Mouse (Mus musculus) cerebellum, adult 9-11 months (tissue): ENCODE results near the gene Bst2.
"Not testable (repeated sequence)": the region's sequence is repeated elsewhere in the genome, so short reads cannot be mapped to it uniquely, and the experiment has no call there.

Source experiments
- DNase-seq: peaks from one replicate; pipeline ENCODE4 v3.0.0; 2022

Gene Bst2

DNA sequence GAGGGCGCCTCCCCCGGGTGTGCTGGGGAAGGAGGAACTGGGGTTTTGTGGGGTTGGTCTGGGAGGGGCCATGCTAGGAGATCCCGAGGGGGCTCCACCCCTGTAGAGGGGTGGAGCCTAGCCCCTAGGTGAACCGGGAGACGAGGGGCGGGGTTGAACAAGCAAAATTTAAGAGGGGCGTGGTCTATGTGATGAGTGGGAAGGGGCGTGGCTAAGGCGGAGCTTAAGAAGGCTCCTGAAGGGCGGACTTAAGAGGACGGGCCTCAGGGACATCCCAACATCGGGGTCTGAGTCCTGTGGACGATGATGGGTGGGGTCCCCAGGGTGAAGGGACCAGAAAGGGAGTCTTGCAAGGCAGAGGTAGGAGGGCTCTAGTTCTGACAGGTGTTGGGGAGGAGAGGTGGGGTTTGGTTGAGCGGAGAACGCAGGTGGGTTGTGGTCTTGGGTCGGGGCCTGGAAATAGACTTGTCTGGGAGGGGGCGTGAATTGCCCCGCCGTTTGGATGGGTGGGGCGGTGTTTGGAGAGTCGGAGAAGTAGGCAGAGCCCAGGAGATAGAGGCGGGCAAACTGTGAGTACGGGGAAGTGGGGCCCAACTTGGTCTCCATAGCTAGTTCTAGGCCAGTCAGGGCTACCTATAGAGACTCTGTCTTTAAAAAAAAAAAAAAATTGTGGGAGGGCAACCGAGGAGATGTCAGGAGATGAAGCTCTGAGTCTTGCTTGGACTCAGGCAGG lies 21.9 kb upstream of the Bst2 start:
- peak; percentile 38 for DNase-seq

DNA sequence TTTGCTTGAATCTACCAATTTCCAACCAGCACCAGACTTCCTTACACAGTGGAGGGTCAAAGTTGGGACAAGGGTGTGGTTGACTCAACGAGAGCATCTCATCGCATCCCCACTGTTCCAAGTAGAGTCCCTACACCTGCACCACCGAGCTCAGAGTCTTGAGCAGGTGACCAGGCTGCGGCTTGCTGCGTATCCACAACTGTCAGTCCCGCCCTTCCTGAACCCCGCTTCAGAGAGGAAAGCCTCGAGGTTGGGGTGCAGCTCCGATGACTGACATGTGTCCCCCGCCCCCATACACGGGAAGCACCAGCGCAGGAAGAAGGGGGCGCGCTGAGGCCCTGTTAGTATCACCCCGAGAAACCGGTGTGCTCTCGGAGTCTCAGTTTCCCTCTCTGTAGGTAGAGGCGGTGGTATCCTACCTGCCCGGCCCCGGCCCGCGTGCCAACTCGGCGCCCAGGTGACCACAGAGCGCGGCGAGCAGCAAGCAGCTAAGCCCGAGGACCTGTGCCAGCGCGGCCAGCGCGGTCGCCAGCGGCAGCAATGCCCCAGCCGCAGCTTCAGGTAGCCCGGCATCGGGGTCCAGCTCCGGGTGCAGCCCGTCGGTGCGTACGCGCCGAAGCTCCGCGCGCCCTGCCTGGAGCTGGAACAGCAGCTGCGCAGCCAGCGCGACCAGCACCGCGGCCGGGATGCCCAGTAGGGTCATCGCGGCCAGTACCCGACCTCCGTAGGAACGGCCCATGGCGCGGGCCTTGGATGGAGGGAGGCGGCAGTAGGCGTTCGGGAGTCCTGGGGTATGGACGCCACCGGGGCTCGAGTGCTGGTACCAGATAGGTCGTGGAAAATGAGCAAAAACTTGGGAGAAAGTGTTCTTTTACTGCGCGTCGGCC lies 21.1 kb upstream of the Bst2 start, which contains the start of gene Tmem221:
Gene Tmem221, minus strand, starts transcription at position 801 of the 887 bp plus-strand sequence.
- no peak for DNase-seq

DNA sequence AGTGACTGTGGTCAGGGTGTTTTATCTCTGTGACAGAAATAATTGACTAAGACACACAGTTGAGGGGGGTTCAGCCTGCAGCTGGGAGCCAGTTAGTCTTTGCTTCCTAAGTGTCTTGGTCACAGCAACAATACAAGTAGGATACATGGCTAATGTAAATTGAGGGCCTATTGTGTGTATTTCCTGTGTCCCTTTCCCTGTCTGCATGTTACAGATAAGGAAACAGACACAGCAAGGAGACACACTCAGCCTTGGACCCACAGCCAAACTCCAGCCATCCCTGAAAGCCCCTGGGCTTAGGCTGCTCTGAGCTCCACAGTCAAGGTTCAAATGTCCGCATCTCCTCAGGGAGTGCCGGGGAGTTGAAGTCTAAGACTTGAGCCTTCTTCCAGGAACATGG lies 17.4 kb upstream of the Bst2 start:
- no peak for DNase-seq

DNA sequence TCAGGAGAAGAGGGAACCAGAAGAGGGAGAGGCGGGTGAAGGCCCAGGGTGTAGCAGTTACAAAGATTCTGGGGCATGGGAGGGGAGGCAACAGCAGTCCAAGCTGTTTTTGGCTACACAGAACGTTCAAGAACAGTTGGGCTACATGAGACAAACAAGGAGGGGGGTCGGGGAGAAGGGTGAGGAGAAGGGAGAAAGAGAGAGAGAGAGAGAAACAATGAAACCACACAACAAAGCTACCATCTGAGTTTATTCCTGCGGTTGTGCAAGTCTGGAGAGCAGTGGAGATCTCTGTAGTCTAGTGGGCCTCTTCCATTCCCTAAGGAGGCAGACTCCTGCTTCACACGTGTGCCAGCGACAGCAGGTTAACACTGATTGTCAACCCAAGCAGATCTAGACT lies 16.7 kb upstream of the Bst2 start:
- DNase-seq: no peak

DNA sequence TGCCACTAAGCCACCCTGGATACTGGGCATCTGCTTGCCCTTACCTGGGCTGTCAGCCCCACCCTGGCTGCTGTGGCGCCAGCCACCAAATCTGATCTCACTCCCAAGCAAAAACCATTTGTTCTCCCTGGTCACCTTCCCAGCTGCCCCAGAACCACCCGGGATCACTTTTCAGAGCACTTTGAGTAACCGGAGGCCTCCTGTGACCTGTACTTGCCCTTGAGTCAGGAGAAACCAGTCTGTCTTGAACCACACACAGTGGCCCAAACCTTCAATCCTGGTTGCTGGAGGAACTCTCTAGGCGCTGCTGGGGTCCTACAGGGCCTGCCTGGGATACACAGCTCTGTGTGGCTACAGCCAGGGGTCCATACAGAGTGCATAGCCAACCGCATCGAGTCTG lies 15.5 kb upstream of the Bst2 start:
- no peak for DNase-seq

DNA sequence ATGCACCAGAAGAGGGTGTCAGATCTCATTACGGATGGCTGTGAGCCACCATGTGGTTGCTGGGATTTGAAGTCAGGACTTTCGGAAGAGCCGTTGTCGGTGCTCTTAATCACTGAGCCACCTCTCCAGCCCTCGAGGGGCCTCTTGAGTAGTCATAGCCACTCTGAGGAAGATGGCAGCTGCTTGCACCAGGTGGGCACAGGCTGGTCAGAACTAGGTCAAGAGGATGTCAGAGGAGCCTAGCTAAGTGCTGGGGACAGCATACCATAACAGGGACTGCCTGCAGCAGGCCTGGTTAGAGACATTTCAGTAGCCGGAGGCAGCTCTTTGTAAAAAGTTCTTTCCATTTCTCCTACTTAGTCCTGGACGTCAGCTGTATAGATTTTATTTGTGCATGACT lies 13.5 kb upstream of the Bst2 start:
- no peak for DNase-seq

DNA sequence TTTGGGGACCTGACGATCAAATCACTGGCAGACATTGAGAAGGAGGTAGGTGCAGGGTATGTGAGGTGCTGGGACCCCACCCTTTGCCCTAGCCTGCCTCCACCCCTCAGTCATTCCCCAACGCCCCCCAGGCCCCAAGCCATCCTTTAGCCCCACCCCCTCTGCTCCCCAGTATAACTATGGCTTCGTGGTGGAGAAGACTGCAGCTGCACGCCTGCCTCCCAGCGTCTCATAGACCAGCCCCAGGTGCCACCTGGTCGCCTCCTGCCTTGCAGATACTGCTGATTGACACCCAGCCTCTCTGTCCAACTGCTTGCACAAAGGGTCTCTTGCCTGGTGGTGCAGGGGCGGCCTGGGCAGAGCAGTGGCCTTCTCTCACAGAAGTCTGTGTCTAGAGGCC lies 10.3 kb upstream of the Bst2 start:
- DNase-seq: no peak

DNA sequence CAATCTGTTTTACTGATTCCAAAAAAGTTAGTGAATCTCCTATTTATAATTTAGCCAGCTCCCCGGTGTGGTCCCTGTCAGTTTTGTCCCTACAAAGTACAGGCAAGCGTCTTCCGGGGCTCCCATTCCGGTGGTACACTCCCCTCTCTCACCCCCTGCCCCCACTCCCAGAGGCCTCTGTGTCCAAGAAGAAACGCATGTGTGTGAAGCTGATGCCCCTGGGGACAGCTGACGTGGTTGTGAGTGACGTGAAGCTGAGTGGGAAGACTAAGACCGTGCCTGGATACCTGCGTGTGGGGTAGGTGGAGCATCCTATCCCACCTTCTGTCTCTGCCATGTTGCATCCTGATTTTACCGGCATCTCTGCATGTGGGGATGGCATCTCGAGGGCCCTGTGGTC lies 7.8 kb upstream of the Bst2 start:
- DNase-seq: no peak

DNA sequence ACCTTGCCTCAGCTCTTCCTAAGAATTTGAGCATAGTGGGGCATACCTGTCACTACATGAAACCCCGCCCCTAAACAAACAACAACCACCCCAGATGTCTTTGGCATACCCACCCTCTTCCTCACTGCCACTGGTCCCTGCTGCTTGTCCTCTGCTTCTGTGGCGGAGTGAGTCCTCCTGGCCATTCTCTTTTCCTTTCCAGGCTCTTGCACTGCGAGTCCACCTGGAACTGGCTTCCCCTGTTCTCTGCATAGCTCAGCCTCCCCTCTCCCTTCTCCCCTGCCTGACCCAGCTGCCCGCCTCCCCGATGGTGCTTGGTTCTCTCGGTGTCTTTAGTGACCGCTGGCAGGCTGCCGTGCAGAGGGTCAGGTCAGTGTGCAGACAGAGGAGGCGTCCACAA lies 6.5 kb upstream of the Bst2 start:
- no peak for DNase-seq

DNA sequence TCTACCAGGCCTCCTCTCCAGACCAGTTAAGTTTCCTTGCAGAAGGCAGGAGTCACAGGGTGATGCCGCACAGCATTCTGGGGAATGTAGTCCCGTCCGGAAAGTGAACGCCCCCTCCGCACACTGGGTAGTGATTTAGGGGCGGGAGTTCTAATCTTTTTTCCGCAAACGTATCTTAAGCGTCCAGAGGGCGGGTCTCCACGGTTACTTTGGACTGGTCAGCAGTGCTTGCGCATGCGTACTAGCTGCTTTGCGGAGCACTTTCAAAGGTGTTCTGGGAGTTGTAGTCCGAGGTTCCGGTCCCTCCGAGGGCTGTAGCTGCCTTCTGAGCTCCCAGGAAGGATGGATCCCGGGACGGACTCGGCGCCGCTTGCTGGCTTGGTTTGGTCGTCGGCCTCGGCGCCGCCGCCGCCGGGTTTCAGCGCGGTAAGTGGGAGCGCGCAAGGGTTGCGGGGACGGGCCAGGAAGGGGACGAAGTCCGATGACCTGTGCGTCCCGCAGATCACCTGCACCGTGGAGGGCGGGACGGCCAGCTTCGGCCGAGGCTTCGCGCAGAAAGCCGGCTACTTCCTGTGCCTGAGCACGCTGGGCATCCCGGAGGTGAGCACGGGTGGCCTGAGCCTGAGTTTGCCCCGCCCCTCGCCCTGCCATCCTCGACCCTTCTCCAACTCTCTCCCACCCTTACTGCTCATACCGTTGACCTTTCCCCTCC lies 5.5 kb upstream of the Bst2 start, which contains the start of gene Mvb12a:
Gene Mvb12a, plus strand, starts transcription at position 291 of the 712 bp plus-strand sequence.
- peak; percentile 99 for DNase-seq

DNA sequence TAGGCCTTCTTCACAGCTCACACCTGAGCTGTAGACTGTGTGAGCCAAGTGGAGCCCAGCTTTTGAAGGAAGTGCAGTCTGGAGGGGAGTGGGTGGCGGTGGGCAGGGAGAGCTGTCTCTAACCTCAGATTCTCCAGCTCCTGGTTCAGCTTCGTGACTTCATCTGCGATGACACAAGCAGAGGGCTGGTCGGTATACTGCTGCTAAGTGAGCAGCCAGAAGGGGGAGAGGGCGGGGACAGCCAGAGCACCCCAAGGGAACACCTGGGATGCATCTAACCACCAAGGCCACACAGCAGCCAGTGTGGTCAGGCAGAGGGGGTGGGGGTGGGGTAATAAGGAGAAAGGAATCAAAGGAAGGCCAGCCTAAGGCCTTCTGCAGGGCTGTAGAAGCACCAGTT lies 1.6 kb downstream of the Bst2 start:
- DNase-seq: no peak

DNA sequence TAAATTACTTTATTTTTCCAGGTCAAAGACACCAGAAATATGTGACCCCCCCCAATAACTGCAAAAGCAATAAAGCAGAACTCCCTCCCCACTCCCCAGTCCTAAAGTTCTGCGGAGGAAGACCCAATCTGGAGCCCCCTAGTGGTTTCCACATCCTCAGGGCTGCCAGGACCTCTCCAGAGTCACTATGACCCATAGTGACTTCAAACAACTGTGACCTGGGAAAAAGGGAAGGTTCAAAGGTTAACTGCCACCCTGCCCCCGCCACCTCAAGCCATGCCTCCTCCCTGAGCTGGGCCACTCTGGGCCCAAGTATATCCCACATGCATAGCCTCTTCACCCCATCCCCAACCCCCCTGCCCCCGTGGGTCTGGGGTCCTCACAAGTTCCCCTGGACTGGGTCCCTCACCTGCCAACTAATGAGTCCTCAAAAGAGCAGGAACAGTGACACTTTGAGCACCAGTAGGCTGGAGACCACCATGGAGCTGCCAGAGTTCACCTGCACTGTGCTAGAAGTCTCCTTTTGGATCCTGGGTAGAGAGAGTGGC lies 2.9 kb downstream of the Bst2 start:
- DNase-seq: no peak

DNA sequence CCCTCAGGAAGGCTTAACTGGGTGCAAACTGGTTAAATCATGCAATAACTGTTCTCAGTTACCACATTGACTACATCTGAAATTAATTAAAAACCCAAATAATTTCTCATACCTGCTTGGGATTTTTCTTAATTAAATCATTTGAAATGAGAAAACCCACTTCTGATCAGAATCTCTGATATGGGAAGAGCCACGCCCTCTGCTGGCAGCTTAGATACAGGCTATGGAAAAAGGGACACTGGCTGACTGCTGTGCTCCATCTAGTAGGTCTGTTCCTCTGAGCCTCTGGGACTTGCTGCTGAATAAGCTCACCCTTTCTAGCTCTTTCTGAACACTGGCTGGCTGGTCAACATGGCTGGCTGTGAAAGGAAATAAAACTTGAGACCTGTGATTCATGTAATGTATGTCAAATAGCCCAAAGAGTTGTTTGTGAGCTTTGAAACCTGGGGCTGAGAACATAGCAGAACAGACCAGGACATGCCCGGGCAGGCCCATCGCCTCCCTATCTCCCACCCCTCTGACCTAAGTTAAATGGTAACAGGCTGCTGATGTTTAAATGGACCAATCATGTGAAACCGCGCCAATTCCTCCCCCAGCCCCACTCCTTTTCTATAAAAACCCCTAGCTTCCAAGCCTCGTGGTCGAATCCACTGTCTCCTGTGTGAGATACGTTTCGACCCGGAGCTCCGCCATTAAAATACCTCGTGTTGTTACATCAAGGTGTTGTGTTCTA lies 6.4 kb downstream of the Bst2 start:
- DNase-seq: peak; percentile 70

DNA sequence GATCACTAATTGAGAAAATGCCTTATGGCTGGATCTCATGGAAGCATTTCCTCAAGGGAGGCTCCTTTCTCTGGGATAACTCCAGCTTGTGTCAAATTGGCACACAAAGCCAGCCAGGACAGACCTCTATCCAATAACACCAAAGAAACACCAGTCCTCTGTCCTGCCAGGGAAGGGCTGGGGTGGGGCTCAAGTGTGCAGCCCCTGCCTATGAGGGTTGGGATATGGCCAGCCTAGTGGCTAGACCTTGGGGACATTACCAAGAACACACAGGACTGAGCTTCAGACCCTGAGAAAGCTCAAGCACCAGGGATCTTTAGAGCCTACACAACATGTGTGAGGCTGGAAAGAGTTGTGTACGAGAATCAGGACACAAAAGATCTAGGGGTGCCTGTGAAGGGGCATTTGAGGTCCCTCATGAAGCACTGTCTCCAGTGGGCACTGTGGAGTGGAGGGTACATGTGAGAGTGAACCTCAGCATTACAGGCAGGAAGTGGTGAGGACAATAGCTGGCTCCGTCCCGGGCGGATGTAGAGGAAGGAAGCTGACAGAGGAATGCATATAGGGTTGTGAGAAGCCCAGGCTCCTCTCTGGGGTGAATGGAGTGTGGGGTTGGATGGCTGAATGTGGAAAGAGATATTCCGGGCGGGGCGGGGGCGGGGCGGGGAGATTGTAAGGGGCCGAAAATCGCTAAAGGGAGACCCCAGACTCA lies 8.7 kb downstream of the Bst2 start:
- no peak for DNase-seq

DNA sequence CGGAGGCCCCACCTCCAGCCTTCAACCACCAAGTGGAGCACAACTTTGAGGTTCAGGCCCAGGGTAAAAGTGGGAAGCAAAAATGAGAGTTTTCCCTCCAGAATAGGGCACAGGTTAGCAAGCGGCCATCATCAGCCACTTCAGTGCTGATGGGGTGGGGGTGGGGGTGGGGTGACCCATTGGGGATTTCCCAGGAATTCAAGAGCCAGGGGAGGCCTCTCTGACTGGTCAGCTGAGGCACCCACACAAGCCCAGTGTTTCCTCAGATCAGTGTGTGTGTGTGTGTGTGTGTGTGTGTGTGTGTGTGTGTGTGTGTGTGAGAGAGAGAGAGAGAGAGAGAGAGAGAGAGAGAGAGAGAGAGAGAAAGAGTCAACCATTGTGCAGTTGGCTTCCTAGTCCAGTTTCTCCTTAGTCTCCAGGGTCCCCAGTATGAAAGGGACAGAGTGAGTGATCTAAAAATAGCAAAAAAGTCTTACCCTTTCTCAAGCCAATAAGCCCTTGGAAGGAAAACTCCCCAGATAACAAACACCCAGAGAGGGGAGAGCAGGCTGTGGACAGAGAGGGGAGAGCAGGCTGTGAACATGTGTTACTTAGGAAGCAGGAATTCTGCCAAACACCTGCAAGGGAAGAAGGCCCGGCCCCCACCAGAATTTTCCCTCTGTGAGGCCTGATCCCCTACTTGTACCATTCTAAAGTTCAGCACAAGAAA lies 9.9 kb downstream of the Bst2 start:
- no peak for DNase-seq

DNA sequence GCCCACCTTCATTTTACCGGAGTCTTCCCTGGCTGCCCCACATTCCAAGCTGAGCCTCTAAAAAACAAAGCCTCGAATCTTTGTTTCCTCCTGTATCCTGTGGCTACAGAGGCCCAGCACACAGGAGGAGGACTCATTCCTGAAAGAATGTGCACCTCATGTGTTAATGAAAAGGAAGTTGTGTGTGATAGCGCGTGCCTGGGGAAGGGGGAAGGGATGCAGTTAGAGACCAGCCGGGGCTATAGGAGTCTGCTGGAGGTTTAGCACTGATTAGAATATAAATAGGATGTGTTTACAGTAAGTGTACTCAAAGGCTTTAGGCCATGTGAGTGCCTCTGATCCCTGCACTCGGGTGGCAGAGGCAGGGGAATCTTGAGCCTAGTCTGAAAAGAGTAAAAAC lies 11.0 kb downstream of the Bst2 start:
- no peak for DNase-seq

DNA sequence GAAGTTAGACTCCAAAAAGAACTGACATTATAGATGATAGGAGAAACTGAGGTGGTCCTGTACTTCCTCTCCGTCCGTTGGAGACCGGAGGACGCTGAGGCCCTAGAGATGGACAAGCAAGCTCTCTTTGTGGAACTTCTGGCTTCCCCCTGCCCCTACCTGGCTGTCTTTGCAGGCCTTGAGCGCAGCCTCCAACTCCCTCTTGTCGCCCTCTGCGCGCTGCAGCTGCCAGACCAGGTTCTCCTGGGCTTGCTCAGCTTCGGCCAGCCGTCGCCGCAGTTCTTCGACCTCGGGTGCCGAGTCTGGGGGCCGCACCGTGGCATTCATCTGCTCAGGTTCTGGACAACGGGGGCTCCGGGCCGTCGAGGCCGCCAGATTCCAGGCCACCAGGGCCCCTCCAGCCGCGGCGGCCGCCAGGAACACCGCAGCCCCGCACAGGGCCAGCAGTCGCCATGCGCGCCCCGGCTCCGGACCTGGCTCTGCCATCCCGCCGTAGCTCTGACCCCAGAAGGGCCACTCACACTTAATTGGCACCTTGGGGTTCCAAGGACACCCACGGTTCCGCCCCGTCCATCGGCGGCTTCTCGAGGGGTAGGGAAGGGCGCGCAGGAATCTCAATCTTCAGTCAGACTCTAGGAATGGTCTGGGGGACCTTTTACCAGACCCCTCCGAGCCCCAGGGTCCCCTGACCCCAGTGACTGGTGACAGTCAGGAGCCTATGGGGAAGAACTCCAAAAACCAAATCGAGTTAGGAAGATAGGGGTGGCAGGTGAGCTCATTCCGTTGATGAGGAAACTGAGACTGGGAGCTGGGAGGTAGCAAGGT lies 11.8 kb downstream of the Bst2 start, which contains the start of gene Ccdc194:
Gene Ccdc194, minus strand, starts transcription at position 486 of the 825 bp plus-strand sequence.
- no peak for DNase-seq

DNA sequence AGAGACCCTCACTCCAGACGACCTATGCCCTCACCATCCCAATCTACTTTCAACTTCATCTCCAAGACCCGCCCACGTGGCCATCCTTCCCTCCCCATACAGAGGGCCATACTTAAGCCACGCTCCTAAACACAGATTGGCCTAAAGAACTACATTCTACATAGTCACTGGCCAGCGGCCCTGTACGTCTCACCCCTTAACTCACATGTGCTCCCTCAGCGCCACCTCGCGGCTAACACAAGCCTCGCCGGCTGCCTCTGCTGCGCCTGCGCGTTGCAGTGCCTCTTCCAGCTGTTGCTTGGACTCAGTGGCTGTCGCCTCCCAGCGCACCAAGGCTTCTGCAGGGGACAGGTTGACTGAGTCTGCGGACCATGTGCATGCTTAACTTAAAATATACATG lies 15.6 kb downstream of the Bst2 start:
- DNase-seq: peak; percentile 90

DNA sequence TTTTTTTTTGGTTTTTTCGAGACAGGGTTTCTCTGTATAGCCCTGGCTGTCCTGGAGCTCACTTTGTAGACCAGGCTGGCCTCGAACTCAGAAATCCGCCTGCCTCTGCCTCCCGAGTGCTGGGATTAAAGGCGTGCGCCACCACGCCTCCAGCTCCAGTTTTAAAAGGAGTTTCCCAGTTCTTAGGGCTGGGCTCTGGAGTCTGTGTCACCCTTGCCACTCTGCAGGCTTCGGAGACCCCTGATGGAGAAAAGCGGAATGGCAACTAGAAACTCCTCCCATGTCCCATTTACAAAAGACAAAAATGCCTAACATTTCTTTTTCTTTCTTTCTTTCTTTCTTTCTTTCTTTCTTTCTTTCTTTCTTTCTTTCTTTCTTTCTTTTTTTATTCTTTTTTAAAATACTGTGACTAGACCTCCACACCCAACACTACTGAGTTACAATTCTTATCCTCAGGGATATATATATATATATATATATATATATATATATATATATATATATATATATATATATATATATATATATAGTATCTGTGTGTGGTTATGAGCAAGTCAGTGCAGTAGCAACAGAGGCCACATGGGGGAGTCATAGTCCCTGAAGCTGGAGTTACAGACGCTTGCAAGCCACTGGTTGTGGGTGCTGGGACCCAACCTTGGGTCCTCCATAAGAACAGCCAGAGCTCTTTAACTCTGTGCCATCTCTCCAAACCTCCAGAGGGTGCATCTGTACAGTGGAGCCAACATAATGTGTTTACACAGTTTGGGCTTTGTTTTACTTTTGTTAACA lies 18.0 kb downstream of the Bst2 start:
- not testable (repeated sequence) for DNase-seq
